Mouse (Mus musculus): ENCODE results near the gene Rbpj.

DNA sequence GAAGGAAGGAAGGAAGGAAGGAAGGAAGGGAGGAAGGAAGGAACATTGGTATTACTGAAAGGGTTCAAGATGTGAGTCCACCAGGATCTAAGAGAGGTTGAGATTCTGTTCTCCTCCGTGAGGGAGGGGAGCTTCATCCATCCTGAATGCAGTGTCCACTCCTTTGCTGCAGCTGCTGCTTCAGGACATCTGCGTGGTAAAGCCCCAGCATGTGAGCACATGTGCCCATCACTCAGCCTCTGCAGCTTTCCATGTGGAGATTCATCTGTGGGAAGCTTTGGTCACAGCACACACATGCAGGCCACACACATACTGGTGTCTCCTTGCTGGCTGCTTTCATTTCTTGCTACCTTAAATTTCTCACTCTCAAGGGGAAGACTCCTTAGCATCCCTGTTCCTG is 50.5 kb downstream of the Rbpj start:
- TF ChIP-seq USF1 (IDR thresholded peaks at IDR 0.05; ENCODE audit: low read depth) = no peak
- TF ChIP-seq POLR2A (IDR thresholded peaks at IDR 0.05; ENCODE audit: insufficient read length, low read depth) = no peak
- TF ChIP-seq TCF12 (IDR thresholded peaks at IDR 0.05; ENCODE audit: insufficient read depth, poor library complexity, severe bottlenecking) = peak; percentile 38
- TF ChIP-seq CEBPB (IDR thresholded peaks at IDR 0.05; ENCODE audit: insufficient read depth, poor library complexity, severe bottlenecking) = no peak
- peak; percentile 81 for TF ChIP-seq TCF3 (IDR thresholded peaks at IDR 0.05; ENCODE audit: insufficient read length, low read depth)
- no peak for TF ChIP-seq MAX (IDR thresholded peaks at IDR 0.05; ENCODE audit: low read depth)
- TF ChIP-seq E2F4 (IDR thresholded peaks at IDR 0.05; ENCODE audit: insufficient read depth) = no peak
- no peak for TF ChIP-seq REST (IDR thresholded peaks at IDR 0.05; ENCODE audit: insufficient read depth, insufficient read length)
- TF ChIP-seq MYOG (IDR thresholded peaks at IDR 0.05; ENCODE audit: control insufficient read depth in 1 of 3, insufficient read depth in 1 of 3, insufficient read length in 2 of 3, low read depth in 2 of 3) = peak; percentile 24 to 92 (median 80)
- no peak for TF ChIP-seq POLR2AphosphoS2 (IDR thresholded peaks at IDR 0.05; ENCODE audit: insufficient read length, low read depth)

All from myocyte (in vitro differentiated cells).